Mouse (Mus musculus) thymus, adult 2 months (tissue): ENCODE data around the gene Lpcat2b. TPM values are rescaled to one million over a fixed set of nuclear protein-coding genes. Genes with fewer than 3 reads are reported as not detected.

Experiments used
- DNase-seq: peaks from one replicate; pipeline ENCODE4 v3.0.0; 2021
- H3K27ac ChIP-seq: fragments of 200-500 bp; 2 replicates; pipeline ENCODE4 v1.5.1; 2012; ENCODE audit warnings: low read length, control low read depth; ENCODE audit not compliant: control insufficient read depth, insufficient read depth
- H3K27me3 ChIP-seq: fragments of 200-500 bp; 2 replicates; pipeline ENCODE4 v1.6.1; 2012; ENCODE audit warnings: mild to moderate bottlenecking, low read length, moderate library complexity, mixed read lengths; ENCODE audit not compliant: control insufficient read depth, insufficient read depth
- H3K36me3 ChIP-seq: fragments of 200-500 bp; 2 replicates; pipeline ENCODE4 v1.6.1; 2012; ENCODE audit warnings: mild to moderate bottlenecking, low read length, moderate library complexity; ENCODE audit not compliant: control insufficient read depth, insufficient read depth
- H3K4me1 ChIP-seq: fragments of 200-500 bp; replicated peaks from 2 replicates; pipeline ENCODE4 v1.6.1; 2012; ENCODE audit warnings: low read length; ENCODE audit not compliant: control insufficient read depth, insufficient read depth
- H3K4me3 ChIP-seq: fragments of 200-500 bp; 2 replicates; pipeline ENCODE4 v1.5.1; 2012; ENCODE audit warnings: mild to moderate bottlenecking, low read length, control low read depth, moderate library complexity; ENCODE audit not compliant: control insufficient read depth, insufficient read depth
- CTCF ChIP-seq: fragments of 200-500 bp; IDR thresholded peaks from 2 replicates; pipeline ENCODE4 v1.5.1; 2012; ENCODE audit warnings: mild to moderate bottlenecking, control low read depth, low read length, moderate library complexity, borderline replicate concordance; ENCODE audit not compliant: control insufficient read depth, poor library complexity, insufficient read depth; ENCODE audit errors: extremely low read depth
- POLR2A ChIP-seq: fragments of 200-500 bp; IDR thresholded peaks from 2 replicates; pipeline ENCODE4 v1.6.1; 2012; ENCODE audit warnings: mild to moderate bottlenecking, low read length, control low read depth, moderate library complexity; ENCODE audit not compliant: control insufficient read depth, poor library complexity, insufficient read depth; ENCODE audit errors: extremely low read depth
- WGBS: fragments of 180-500 bp; shearing (Covaris S2); methylation state at CpG from one replicate; pipeline ENCODE4 v1.1.7; 2018; 5-methylcytosine and 5-hydroxymethylcytosine counted together
- polyA plus RNA-seq: library from polyadenylated mRNA; depleted of rRNA; stranded (reverse); fragments of >200 nt; gene quantifications from 2 replicates; pipeline ENCODE4 v1.2.3, GENCODE M21; 2012

Gene Lpcat2b
- polyA plus RNA-seq, 1 experiment: 0.03 TPM

GRCm38 (mm10) chr5:107441881-107442280 lies 10.5 kb downstream of the Lpcat2b start:
- no peak for DNase-seq
- TF ChIP-seq CTCF (no peak), POLR2A (no peak)
- Histone ChIP-seq H3K27ac (no peak overlapping the region), H3K36me3 (no peaks in the 10 kb centered on the region), H3K27me3 (no peaks in the 10 kb centered on the region), H3K4me1 (peaks cover 3% of the 10 kb centered on the region; the same call in 1 of the 2 replicates), H3K4me3 (no peak overlapping the region)
- 97% methylated on average over 5 of the region's 5 CpGs for WGBS

- Histone ChIP-seq H3K36me3 (no peaks in the 10 kb centered on the region), H3K4me1 (no peaks in the 10 kb centered on the region), H3K4me3 (no peak overlapping the region), H3K27me3 (no peaks in the 10 kb centered on the region), H3K27ac (no peak overlapping the region)
- no peak for DNase-seq
- 97% methylated on average over 4 of the region's 4 CpGs for WGBS
- TF ChIP-seq CTCF (no peak), POLR2A (no peak)
Measured at GRCm38 (mm10) chr5:107444251-107444650, 12.9 kb downstream of the Lpcat2b start.

GRCm38 (mm10) chr5:107447977-107448376 lies 16.6 kb downstream of the Lpcat2b start:
- DNase-seq: no peak
- Histone ChIP-seq H3K27me3 (no peaks in the 10 kb centered on the region), H3K36me3 (no peaks in the 10 kb centered on the region), H3K27ac (no peak overlapping the region), H3K4me3 (no peak overlapping the region), H3K4me1 (no peaks in the 10 kb centered on the region)
- 96% methylated on average over 4 of the region's 4 CpGs for WGBS
- TF ChIP-seq POLR2A (no peak), CTCF (no peak)

GRCm38 (mm10) chr5:107448784-107449183 lies 17.4 kb downstream of the Lpcat2b start:
- H3K4me3 ChIP-seq: no peak overlapping the region
- TF ChIP-seq POLR2A (no peak), CTCF (no peak)
- no peaks in the 10 kb centered on the region for H3K36me3 ChIP-seq
- DNase-seq: no peak
- WGBS: 97% methylated on average over 4 of the region's 4 CpGs
- no peak overlapping the region for H3K27ac ChIP-seq
- H3K27me3 ChIP-seq: no peaks in the 10 kb centered on the region
- no peaks in the 10 kb centered on the region for H3K4me1 ChIP-seq

GRCm38 (mm10) chr5:107449620-107450019 lies 18.3 kb downstream of the Lpcat2b start:
- no peak for DNase-seq
- Histone ChIP-seq H3K27me3 (no peaks in the 10 kb centered on the region), H3K36me3 (no peaks in the 10 kb centered on the region), H3K27ac (no peak overlapping the region), H3K4me1 (no peaks in the 10 kb centered on the region), H3K4me3 (no peak overlapping the region)
- TF ChIP-seq CTCF (no peak), POLR2A (no peak)
- WGBS: 95% methylated on average over 5 of the region's 5 CpGs

- Histone ChIP-seq H3K27ac (no peak overlapping the region), H3K36me3 (no peaks in the 10 kb centered on the region), H3K4me1 (no peaks in the 10 kb centered on the region), H3K4me3 (no peak overlapping the region), H3K27me3 (no peaks in the 10 kb centered on the region)
- no peak for TF ChIP-seq POLR2A
- no peak for TF ChIP-seq CTCF
- WGBS: 68% methylated on average over 5 of the region's 5 CpGs
- DNase-seq: no peak
Measured at GRCm38 (mm10) chr5:107450299-107450698, 18.9 kb downstream of the Lpcat2b start.

- TF ChIP-seq POLR2A (no peak), CTCF (no peak)
- 87% methylated on average over 4 of the region's 4 CpGs for WGBS
- no peak overlapping the region for H3K4me3 ChIP-seq
- no peak overlapping the region for H3K27ac ChIP-seq
- H3K27me3 ChIP-seq: no peaks in the 10 kb centered on the region
- no peaks in the 10 kb centered on the region for H3K36me3 ChIP-seq
- no peak for DNase-seq
- no peaks in the 10 kb centered on the region for H3K4me1 ChIP-seq
Measured at GRCm38 (mm10) chr5:107462147-107463076, 31.1 kb downstream of the Lpcat2b start.
